ENCODE assay signal across 10 mouse cellular contexts in the genomic region with DNA sequence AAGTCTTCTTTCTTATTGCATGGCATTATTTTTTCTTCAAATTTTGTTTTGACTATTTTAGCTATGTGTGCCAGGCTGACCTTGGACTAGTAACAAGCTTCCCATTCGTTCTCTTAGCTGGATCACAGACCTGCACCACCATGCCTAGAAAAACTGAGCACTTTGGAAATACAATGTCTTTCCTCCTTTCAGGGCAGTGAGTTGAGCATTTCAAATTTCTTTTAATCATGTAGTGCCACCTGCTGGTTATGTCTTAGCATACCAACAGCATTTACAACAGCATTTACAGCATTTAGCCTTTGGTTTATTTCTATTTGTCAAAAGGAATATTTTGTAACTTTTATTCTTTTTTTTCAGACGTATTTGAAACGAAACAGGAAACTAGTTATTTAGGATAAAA. TPM values are rescaled to one million over a fixed set of nuclear protein-coding genes. Genes with fewer than 3 reads are reported as not detected.
A peak's percentile ranks its signal among the peaks of the same experiment; 100 is the strongest.
DNase-seq lines count a peak whose midpoint lies in the region; ATAC-seq and TF ChIP-seq lines count a peak whose summit lies in the region.
"Had no signal": no experiment of that assay in that cellular context is flagged by ENCODE, and none has a peak within 500 bp of the region (broad histone marks: within the 10 kb centered on the region; RNA-seq: fewer than 3 reads in every experiment).

No protein-coding gene starts in this region.

- no peak overlapping the region for H3K4me3 ChIP-seq in kidney, postnatal 0 days (replicated peaks; ENCODE audit: low read depth, low read length)
- no peak overlapping the region for H3K4me3 ChIP-seq in kidney, embryonic 15.5 days (replicated peaks)
- H3K4me3 ChIP-seq in G1E (ENCODE audit: low read depth, low read length) = no peak overlapping the region
- H3K4me3 ChIP-seq: embryonic facial prominence, embryonic 13.5 days; liver, embryonic 13.5 days had no signal

- peak; percentile 80 for TF ChIP-seq CTCF in kidney, postnatal 0 days (IDR thresholded peaks at IDR 0.05; ENCODE audit: low read depth)
- TF ChIP-seq CTCF in G1E (IDR thresholded peaks at IDR 0.05; ENCODE audit: low read depth, low read length) = no peak

- no peaks in the 10 kb centered on the region for H3K9me3 ChIP-seq in kidney, postnatal 0 days (replicated peaks; ENCODE audit: low read length)
- no peaks in the 10 kb centered on the region for H3K9me3 ChIP-seq in kidney, embryonic 15.5 days (replicated peaks)
- no peaks in the 10 kb centered on the region for H3K9me3 ChIP-seq in G1E (replicated peaks)
- H3K9me3 ChIP-seq: embryonic facial prominence, embryonic 13.5 days; liver, embryonic 13.5 days had no signal

- no peak overlapping the region for H3K9ac ChIP-seq in kidney, postnatal 0 days (ENCODE audit: low read depth, low read length)
- H3K9ac ChIP-seq in kidney, embryonic 15.5 days = no peak overlapping the region
- H3K9ac ChIP-seq: embryonic facial prominence, embryonic 13.5 days; liver, embryonic 13.5 days had no signal

- H3K4me2 ChIP-seq in kidney, postnatal 0 days (ENCODE audit: low read length) = no peak overlapping the region
- no peak overlapping the region for H3K4me2 ChIP-seq in kidney, embryonic 15.5 days
- H3K4me2 ChIP-seq: embryonic facial prominence, embryonic 13.5 days; liver, embryonic 13.5 days had no signal

- ATAC-seq in kidney, postnatal 0 days (replicated peaks; ENCODE audit: low FRiP score, low read depth) = no peak
- ATAC-seq in kidney, embryonic 15.5 days (replicated peaks; ENCODE audit: low FRiP score) = no peak
- ATAC-seq in G1E (ENCODE audit: extremely low read depth, insufficient number of reproducible peaks, low FRiP score, poor library complexity, severe bottlenecking) = no peak
- ATAC-seq in cerebellum, adult (ENCODE audit: insufficient number of reproducible peaks, low FRiP score, low TSS enrichment) = peak; percentile 85
- peak; percentile 36 to 46; a peak in 3 of 4 replicates for ATAC-seq in hematopoietic stem cell, adult 5-6 weeks (replicated peaks in 1 of 2; ENCODE audit: insufficient read depth in 1 of 2, low FRiP score in 2 of 2, low TSS enrichment in 1 of 2, low read depth in 1 of 2, poor library complexity in 2 of 2, severe bottlenecking in 2 of 2)
- ATAC-seq in megakaryocyte, adult 5-6 weeks (ENCODE audit: poor library complexity, severe bottlenecking) = peak; percentile 40; the same call in 1 of the 2 replicates

- peak; percentile 82 for DNase-seq in kidney, postnatal 0 days (ENCODE audit: low spot score)
- DNase-seq in G1E (ENCODE audit: low spot score) = peak; percentile 2
- DNase-seq in urinary bladder, adult 18-20 months (ENCODE audit: low spot score in 2 of 2) = no peak
- DNase-seq in gastrocnemius, postnatal 14 days = no peak
- DNase-seq: liver, embryonic 13.5 days had no signal

- 36% methylated on average over 3 of the region's 3 CpGs for WGBS in kidney, postnatal 0 days
- WGBS in kidney, embryonic 15.5 days = 41% methylated on average over 3 of the region's 3 CpGs

- no peaks in the 10 kb centered on the region for H3K36me3 ChIP-seq in kidney, postnatal 0 days (ENCODE audit: insufficient read depth, low read length)
- H3K36me3 ChIP-seq in kidney, embryonic 15.5 days = no peaks in the 10 kb centered on the region
- peaks cover 20% of the 10 kb centered on the region for H3K36me3 ChIP-seq in G1E (replicated peaks)
- H3K36me3 ChIP-seq: embryonic facial prominence, embryonic 13.5 days had no signal

- H3K27ac ChIP-seq in kidney, postnatal 0 days = no peak overlapping the region
- H3K27ac ChIP-seq in kidney, embryonic 15.5 days = no peak overlapping the region
- H3K27ac ChIP-seq: embryonic facial prominence, embryonic 13.5 days; liver, embryonic 13.5 days had no signal

- intact Hi-C loops in gastrocnemius, postnatal 14 days (cut with DNase I; ENCODE audit: low total_unique reads) = loop anchor here (5.0 kb wide), 1 partner anchor 643 kb away; no protein-coding TSS in a partner anchor

- no peaks in the 10 kb centered on the region for H3K4me1 ChIP-seq in kidney, postnatal 0 days (replicated peaks; ENCODE audit: insufficient read depth, low read length)
- no peaks in the 10 kb centered on the region for H3K4me1 ChIP-seq in kidney, embryonic 15.5 days
- H3K4me1 ChIP-seq in G1E (ENCODE audit: insufficient read depth, low read depth, low read length) = no peaks in the 10 kb centered on the region
- H3K4me1 ChIP-seq: embryonic facial prominence, embryonic 13.5 days; liver, embryonic 13.5 days had no signal

- no peaks in the 10 kb centered on the region for H3K27me3 ChIP-seq in kidney, postnatal 0 days (ENCODE audit: insufficient read depth, low read length)
- no peaks in the 10 kb centered on the region for H3K27me3 ChIP-seq in kidney, embryonic 15.5 days
- H3K27me3 ChIP-seq in G1E (ENCODE audit: insufficient read depth, low read length) = no peaks in the 10 kb centered on the region
- H3K27me3 ChIP-seq: embryonic facial prominence, embryonic 13.5 days; liver, embryonic 13.5 days had no signal

RNA-seq across cellular contexts. Expression of a gene that starts 33.0 kb away (rescaled TPM):
- polyA plus RNA-seq in kidney, postnatal 0 days (2015; fragmentation: Nextera tagmentation; extraction: Ambion mirVana) = 8.4 and 9.6 TPM in 2 replicates
- 14.0 and 15.2 TPM in 2 replicates for polyA plus RNA-seq in kidney, embryonic 15.5 days (2015; fragmentation: Nextera tagmentation; extraction: Ambion mirVana)
- total RNA-seq in G1E (2014; fragmentation: Nextera tagmentation) (52.2 and 54.8 TPM in 2 replicates), G1E (2017) (53.4 TPM in 2 replicates)
- polyA plus RNA-seq in G1E (2012) = 15.1 and 26.1 TPM in 2 replicates
- 40.1 and 54.5 TPM in 2 replicates for total RNA-seq in hematopoietic stem cell, adult 5-6 weeks (2017)
- 15.3 and 15.7 TPM in 2 replicates for total RNA-seq in megakaryocyte, adult 5-6 weeks (2015)
- total RNA-seq in megakaryocyte, adult 5-6 weeks (2017) = 18.0 and 48.9 TPM in 2 replicates
- 1 to 10 TPM; 6.3 to 9.8 TPM for total RNA-seq in gastrocnemius, postnatal 14 days (2021)

RNA-seq across cellular contexts. Expression of a gene that starts 33.2 kb away (rescaled TPM):
- polyA plus RNA-seq in kidney, postnatal 0 days (2015; fragmentation: Nextera tagmentation; extraction: Ambion mirVana) = 21.8 and 22.5 TPM in 2 replicates
- polyA plus RNA-seq in kidney, embryonic 15.5 days (2015; fragmentation: Nextera tagmentation; extraction: Ambion mirVana) = 23.9 and 24.2 TPM in 2 replicates
- total RNA-seq in G1E (2014; fragmentation: Nextera tagmentation) (82.4 and 83.2 TPM in 2 replicates), G1E (2017) (68.4 and 76.6 TPM in 2 replicates)
- polyA plus RNA-seq in G1E (2012) = 39.3 and 40.8 TPM in 2 replicates
- 41.2 and 68.9 TPM in 2 replicates for total RNA-seq in hematopoietic stem cell, adult 5-6 weeks (2017)
- 48.7 and 57.3 TPM in 2 replicates for total RNA-seq in megakaryocyte, adult 5-6 weeks (2015)
- 45.0 and 47.5 TPM in 2 replicates for total RNA-seq in megakaryocyte, adult 5-6 weeks (2017)
- 10 to 100 TPM; 10.1 to 12.8 TPM for total RNA-seq in gastrocnemius, postnatal 14 days (2021)

Comparison
In these comparisons a context has a peak if more than half of its experiments do, and no peak if none do; other contexts are left out.
1. ATAC-seq: peak in cerebellum, adult (single experiment), hematopoietic stem cell, adult 5-6 weeks (2 of 2) and megakaryocyte, adult 5-6 weeks (single experiment); none in kidney, postnatal 0 days (single experiment), kidney, embryonic 15.5 days (single experiment) and G1E (single experiment).
2. DNase-seq: peak in kidney, postnatal 0 days (single experiment) and G1E (single experiment); none in urinary bladder, adult 18-20 months (0 of 2) and gastrocnemius, postnatal 14 days (single experiment).